Mouse (Mus musculus) retina, embryonic 14.5 days (tissue): Measurements from ENCODE around the gene Olfr366.
"Not testable (repeated sequence)": the region's sequence is repeated elsewhere in the genome, so short reads cannot be mapped to it uniquely, and the experiment has no call there.

Experiments used
- DNase-seq: peaks from one replicate; pipeline ENCODE4 v3.0.0-alpha.2; 2015; ENCODE audit warnings: low spot score

Olfr366 gene

GRCm38 (mm10) chr2:37211274-37211673, at the start of gene Olfr366:
Olfr366 (plus strand) TSS chr2:37211574.
- DNase-seq = no peak

GRCm38 (mm10) chr2:37187898-37188297, 23.5 kb upstream of the Olfr366 start, which contains the start of gene Olfr365:
Olfr365 (plus strand) TSS chr2:37188198.
- no peak for DNase-seq

DNA sequence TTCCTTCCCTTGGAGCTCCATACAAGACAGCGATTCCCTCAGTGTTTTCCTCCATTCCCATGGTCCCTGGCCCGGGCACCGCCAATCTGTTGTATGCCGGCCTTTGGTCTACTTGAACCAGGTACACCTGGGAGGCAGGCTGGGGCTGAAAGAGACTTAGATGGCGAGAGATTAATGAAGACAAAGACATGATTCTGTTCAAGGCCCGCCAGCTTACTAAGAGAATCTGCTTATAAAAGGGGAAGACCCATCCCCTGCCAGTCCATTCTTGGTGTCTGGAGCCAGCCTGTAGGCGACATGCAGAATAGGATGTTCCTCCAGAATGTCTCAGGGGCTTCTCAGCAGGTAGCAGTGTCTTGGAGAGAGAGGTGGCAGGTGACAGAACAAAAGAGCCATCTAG, 50.4 kb downstream of the Olfr366 start:
- not testable (repeated sequence) for DNase-seq
